Mouse (Mus musculus) forebrain, embryonic 15.5 days (tissue): ENCODE data around the gene Tjp3. TPM values are rescaled to one million over a fixed set of nuclear protein-coding genes. Genes with fewer than 3 reads are reported as not detected.

Source experiments
- ATAC-seq: fragments of 200-750 bp; cut with Nextera tagmentation; replicated peaks from 2 replicates; pipeline ENCODE4 v1.8.0; 2017; ENCODE audit warnings: mild to moderate bottlenecking, moderate TSS enrichment, moderate library complexity
- H3K27ac ChIP-seq: fragments of 300-500 bp; sonication (generic); replicated peaks from 2 replicates; pipeline ENCODE4 v1.5.1; 2015; ENCODE audit warnings: mild to moderate bottlenecking, inconsistent platforms
- H3K27me3 ChIP-seq: fragments of 300-500 bp; sonication (generic); 2 replicates; pipeline ENCODE4 v1.6.1; 2015; ENCODE audit warnings: inconsistent platforms
- H3K36me3 ChIP-seq: fragments of 300-500 bp; sonication (generic); 2 replicates; pipeline ENCODE4 v1.6.1; 2015; ENCODE audit warnings: mild to moderate bottlenecking, inconsistent platforms
- H3K4me1 ChIP-seq: fragments of 300-500 bp; sonication (generic); 2 replicates; pipeline ENCODE4 v1.6.1; 2015; ENCODE audit warnings: inconsistent platforms
- H3K4me2 ChIP-seq: fragments of 300-500 bp; sonication (generic); replicated peaks from 2 replicates; pipeline ENCODE4 v1.6.1; 2015; ENCODE audit warnings: mild to moderate bottlenecking, inconsistent platforms
- H3K4me3 ChIP-seq: fragments of 300-500 bp; sonication (generic); 2 replicates; pipeline ENCODE4 v1.5.1; 2015; ENCODE audit warnings: mild to moderate bottlenecking, inconsistent platforms
- H3K9ac ChIP-seq: fragments of 300-500 bp; sonication (generic); replicated peaks from 2 replicates; pipeline ENCODE4 v1.6.1; 2015; ENCODE audit warnings: mild to moderate bottlenecking, inconsistent platforms
- H3K9me3 ChIP-seq: fragments of 300-500 bp; sonication (generic); 2 replicates; pipeline ENCODE4 v1.6.1; 2016; ENCODE audit warnings: inconsistent platforms
- WGBS: fragments of 180-500 bp; shearing (Covaris S2); methylation state at CpG from one replicate; pipeline ENCODE4 v1.1.7; 2015; ENCODE audit warnings: mixed read lengths; 5-methylcytosine and 5-hydroxymethylcytosine counted together
- polyA plus RNA-seq: library from polyadenylated mRNA; unstranded; fragments of >200 nt; fragmentation: Nextera tagmentation; extraction: Ambion mirVana; gene quantifications from 2 replicates; pipeline ENCODE4 v1.2.1, GENCODE M21; 2015

The Tjp3 gene
- polyA plus RNA-seq = 8.5 and 9.0 TPM in 2 replicates

DNA sequence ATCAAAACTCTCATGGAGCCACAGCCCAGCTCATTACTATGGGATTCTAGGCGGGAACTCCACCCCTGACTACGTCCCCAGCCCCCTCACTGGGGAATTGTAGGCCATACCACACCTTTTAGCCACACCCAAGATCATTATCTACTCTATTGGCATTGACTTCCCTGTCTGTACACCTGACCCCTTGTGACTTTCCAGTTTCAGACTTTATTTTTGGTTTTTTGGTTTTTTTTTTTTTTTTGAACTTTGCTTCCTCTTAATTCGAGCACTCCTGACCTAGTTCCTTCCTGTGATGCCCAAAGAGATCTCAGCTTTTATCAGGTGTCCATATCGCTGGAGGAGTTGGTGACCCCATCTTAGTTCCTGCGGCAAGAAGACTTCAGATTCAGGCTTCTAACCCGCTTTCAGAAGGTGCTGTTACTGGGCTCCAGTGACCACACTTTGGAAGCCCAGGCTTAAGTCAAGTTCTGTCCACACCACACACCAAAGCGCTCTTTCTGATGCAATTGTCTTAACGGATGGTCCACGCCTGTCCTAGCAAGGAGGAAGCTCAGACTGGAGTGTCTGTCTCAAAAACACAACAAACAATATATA lies at the start of gene Tjp3:
Gene Tjp3 (minus strand): TSS at position 71 of the 594 bp plus-strand sequence.
- Histone ChIP-seq H3K36me3 (no peaks in the 10 kb centered on the region), H3K9me3 (no peaks in the 10 kb centered on the region), H3K27me3 (no peaks in the 10 kb centered on the region; the same call in 1 of the 2 replicates), H3K9ac (no peak within 1 kb of the TSS), H3K27ac (no peak within 1 kb of the TSS), H3K4me3 (peak within 1 kb of the TSS; percentile 97), H3K4me2 (peak within 1 kb of the TSS; percentile 74; the same call in 1 of the 2 replicates), H3K4me1 (peaks cover 45% of the 10 kb centered on the region)
- no peak for ATAC-seq
- WGBS = 77% methylated on average over 9 of the region's 9 CpGs

DNA sequence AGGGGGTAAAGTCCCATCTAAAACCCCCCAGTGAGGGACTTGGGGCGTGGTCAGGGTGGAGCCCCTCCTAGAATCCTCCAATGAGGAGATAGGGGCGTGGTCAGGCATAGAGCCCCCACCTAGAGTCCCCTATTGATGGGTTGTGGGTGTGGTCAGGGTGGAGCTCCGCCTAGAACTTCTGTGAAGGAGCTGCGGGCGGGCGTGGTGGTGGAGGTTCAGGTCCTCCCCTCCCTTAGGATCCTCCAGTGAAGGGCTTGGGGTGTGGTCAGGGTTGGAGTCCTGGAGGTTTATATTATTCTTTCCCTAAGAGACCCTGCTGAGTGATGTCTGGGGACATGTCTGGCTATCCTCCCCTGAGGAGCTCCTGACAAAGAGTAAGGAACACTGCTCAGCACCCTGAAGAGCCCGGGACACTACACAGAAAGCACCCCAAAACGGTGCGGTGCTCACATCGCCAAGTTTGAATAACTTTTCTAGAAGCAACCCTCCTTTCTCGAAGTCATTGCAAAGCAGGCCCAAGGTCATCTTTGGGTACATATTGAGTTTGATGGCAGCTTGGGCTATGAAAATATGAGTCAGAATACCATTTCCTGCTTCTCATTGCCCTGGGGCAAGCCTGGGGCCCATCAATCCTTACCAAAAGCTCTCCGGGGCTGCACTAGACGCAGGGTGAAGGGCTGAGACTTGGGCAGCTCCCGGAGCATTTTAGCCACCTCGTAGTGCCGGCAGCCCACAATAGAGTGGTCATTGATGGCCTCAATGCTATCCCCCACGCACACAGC lies 49.4 kb upstream of the Tjp3 start:
- 39% methylated on average over 17 of the region's 17 CpGs for WGBS
- H3K27me3 ChIP-seq = peaks cover 52% of the 10 kb centered on the region
- ATAC-seq = no peak

DNA sequence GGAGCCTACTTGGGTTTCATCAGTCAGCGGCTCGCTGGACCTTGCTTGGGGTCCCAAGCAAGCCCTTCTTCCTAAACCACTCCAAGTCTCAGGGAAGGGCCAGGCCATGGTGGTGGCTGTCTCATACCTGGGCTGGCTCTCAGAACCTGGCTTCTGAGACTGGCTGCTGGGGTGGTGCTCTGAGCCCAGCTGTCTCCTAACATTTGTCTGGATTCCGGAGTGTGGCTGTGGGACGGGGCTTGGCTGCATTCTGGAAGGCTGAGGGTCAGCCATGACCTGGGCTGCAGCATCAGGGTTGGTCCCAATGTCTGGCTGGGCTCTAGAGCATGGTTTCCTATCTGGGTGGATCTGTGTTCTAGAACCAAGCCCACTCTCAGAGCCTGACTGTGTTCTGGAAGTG lies 45.2 kb upstream of the Tjp3 start:
- Histone ChIP-seq H3K4me2 (no peak overlapping the region), H3K27me3 (peaks cover 32% of the 10 kb centered on the region), H3K9me3 (no peaks in the 10 kb centered on the region), H3K36me3 (no peaks in the 10 kb centered on the region), H3K9ac (no peak overlapping the region), H3K4me3 (no peak overlapping the region), H3K4me1 (peaks cover 7% of the 10 kb centered on the region), H3K27ac (no peak overlapping the region)
- ATAC-seq = no peak
- 95% methylated on average over 4 of the region's 4 CpGs for WGBS

More for the DNA sequence above, 49.4 kb upstream of the Tjp3 start:
- Histone ChIP-seq H3K9me3 (no peaks in the 10 kb centered on the region), H3K9ac (no peak overlapping the region), H3K4me1 (peaks cover 9% of the 10 kb centered on the region), H3K4me3 (no peak overlapping the region), H3K4me2 (no peak overlapping the region), H3K36me3 (no peaks in the 10 kb centered on the region), H3K27ac (no peak overlapping the region)

DNA sequence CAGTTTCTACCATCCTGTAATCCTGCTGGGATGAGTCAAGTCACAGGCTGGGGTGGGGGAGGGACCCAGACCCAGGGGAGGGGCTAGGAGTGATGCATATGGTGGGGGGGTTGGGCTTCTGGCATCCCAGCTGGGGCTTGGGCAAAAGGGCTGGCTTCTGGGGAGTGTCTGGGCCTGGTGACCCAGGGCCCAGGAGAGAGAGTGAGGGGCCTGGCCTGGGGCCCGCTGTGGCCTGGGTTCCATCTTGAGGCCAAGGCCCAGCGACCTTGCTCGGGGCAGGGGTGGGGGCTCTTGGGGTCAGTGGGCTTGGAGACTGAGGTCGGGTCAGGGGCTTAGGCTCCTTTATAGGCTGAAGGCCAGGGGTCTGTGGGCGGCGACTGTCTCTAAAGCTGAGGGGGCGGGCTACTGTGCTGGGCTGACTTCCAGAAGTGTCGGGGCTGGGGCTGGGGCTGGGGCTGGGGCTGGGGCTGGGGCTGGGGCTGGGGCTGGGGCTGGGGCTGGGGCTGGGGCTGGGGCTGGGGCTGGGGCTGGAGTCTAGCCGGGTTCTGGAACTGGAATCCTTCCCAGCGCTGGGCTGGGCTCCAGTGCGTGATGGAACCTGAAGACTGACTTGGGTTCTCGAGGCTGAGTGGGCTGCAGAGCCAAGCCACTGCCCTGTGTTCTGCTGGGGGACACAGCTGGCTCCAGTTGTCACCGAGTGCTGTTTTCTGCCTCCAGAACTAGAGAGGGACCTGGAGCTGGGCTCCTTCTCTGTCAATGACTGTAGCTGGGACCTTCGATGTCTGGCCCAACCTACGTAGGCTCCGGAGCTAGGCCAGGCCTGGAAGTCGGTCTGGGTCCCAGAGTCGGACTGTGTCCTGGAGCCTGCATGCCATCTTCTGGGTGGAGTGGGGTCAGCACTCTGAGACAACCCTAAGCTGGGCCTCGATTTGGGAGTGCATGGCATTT lies 44.3 kb upstream of the Tjp3 start:
- H3K27me3 ChIP-seq = peaks cover 24% of the 10 kb centered on the region
- H3K27ac ChIP-seq = no peak overlapping the region
- peaks cover 7% of the 10 kb centered on the region for H3K4me1 ChIP-seq
- H3K4me3 ChIP-seq = no peak overlapping the region
- H3K36me3 ChIP-seq = no peaks in the 10 kb centered on the region
- H3K9me3 ChIP-seq = no peaks in the 10 kb centered on the region
- WGBS = 41% methylated on average over 19 of the region's 19 CpGs
- no peak overlapping the region for H3K9ac ChIP-seq
- H3K4me2 ChIP-seq = no peak overlapping the region
- no peak for ATAC-seq

DNA sequence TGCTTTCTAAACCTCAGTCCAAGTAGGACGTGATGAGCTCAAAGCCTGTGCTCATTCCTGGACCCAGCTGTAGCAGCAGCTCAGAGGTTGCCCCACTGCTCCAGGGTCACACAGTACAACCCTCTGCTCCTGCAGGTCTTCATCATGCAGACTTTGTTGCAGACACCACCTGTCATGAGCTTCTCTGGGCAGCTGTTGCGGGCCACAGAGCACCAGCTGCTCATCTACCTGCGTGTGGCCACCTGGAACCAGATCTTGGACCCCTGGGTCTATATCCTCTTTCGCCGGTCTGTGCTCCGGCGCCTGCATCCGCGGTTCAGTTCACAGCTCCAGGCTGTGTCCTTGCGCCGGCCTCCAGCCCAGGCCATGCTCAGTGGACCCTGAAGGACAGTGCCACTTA lies 42.9 kb upstream of the Tjp3 start:
- Histone ChIP-seq H3K27me3 (peaks cover 20% of the 10 kb centered on the region), H3K4me3 (no peak overlapping the region), H3K36me3 (no peaks in the 10 kb centered on the region), H3K4me2 (no peak overlapping the region), H3K4me1 (peaks cover 7% of the 10 kb centered on the region), H3K9ac (no peak overlapping the region), H3K27ac (no peak overlapping the region), H3K9me3 (no peaks in the 10 kb centered on the region)
- no peak for ATAC-seq
- 60% methylated on average over 11 of the region's 11 CpGs for WGBS

DNA sequence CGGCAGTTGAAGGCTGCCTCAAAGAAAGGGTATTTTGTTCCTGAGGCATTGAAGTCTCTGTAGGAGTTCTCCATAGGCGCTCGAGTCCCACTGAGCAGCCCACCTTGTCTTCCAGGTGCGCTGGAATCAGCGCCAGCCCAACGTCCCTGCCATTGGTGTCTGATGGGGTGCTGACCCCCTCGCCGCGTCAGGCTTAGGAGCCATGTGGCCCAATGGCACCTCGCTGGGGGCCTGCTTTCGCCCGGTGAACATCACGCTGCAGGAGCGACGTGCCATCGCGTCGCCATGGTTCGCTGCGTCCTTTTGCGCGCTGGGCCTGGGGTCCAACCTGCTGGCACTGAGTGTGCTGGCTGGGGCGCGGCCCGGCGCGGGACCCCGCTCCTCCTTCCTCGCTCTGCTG lies 40.9 kb upstream of the Tjp3 start:
- H3K4me2 ChIP-seq = no peak overlapping the region
- H3K4me1 ChIP-seq = peaks cover 7% of the 10 kb centered on the region
- H3K9me3 ChIP-seq = no peaks in the 10 kb centered on the region
- no peak overlapping the region for H3K9ac ChIP-seq
- WGBS = 27% methylated on average over 29 of the region's 29 CpGs
- H3K27ac ChIP-seq = no peak overlapping the region
- H3K4me3 ChIP-seq = no peak overlapping the region
- peaks cover under 1% of the 10 kb centered on the region; the same call in 1 of the 2 replicates for H3K36me3 ChIP-seq
- no peak for ATAC-seq
- peaks cover 20% of the 10 kb centered on the region for H3K27me3 ChIP-seq

DNA sequence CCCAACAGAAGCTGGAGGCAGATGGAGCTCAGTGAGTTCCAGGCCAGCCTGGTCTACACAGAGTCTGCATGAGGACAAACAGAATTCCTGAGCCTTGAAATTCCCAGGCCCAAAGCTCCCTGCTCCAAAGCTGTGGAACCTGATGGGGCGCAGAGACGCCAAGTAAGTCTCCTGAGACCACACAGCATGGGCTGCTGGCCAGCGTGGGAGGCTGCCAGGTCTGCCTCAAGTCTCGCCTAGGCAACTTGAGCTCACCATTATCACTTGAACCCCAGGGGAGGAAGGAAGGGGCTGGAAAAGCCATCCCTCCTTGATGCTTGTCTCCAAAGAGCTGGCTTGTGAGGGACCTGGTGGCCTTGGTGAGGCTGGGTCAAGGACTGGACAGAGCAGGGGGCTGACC lies 38.6 kb upstream of the Tjp3 start:
- WGBS = 59% methylated on average over 4 of the region's 4 CpGs
- H3K9ac ChIP-seq = no peak overlapping the region
- peaks cover 23% of the 10 kb centered on the region for H3K36me3 ChIP-seq
- H3K4me2 ChIP-seq = no peak overlapping the region
- ATAC-seq = no peak
- no peak overlapping the region for H3K27ac ChIP-seq
- H3K27me3 ChIP-seq = peaks cover 20% of the 10 kb centered on the region
- peaks cover 1% of the 10 kb centered on the region; the same call in 1 of the 2 replicates for H3K4me1 ChIP-seq
- H3K9me3 ChIP-seq = no peaks in the 10 kb centered on the region
- H3K4me3 ChIP-seq = no peak overlapping the region

DNA sequence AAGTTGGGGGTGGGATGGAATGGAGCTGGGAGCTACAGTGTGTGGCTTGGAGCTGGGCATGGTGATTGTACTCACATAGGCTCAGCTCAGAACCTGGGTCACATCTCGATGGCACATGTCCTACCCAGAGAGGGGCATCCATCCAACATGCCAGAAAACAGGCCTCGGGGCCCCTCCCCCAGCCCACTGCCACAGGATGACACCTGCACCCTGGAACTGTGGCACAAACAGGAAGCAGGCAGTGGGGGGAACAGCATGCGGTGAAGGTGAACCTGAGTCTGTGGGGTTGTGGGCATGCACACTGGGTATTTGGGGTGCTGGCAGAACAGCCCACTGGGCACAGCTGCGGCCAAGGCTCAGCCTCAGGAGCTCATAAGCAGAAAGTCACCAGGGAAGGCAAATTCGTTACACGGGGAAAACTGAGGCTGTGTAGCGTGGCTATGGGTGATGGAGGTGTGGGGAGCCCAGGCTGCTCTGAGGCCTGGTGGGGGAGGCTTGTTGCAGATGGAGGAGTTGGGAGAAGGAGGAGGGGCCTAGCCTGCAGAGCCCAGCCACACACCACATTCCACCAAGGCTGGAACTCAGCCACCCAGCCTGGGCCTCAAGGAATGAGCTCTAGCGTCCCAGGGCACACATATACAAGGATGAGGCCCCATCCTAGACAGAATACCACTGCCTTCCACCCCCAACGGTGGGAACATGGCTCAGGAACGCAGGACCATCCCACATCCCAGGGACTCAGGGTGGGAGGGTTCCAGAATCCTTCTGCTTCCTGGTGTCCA lies 38.0 kb upstream of the Tjp3 start:
- Histone ChIP-seq H3K27ac (no peak overlapping the region), H3K4me2 (no peak overlapping the region), H3K4me3 (no peak overlapping the region), H3K27me3 (peaks cover 20% of the 10 kb centered on the region), H3K4me1 (no peaks in the 10 kb centered on the region), H3K36me3 (peaks cover 30% of the 10 kb centered on the region), H3K9me3 (no peaks in the 10 kb centered on the region), H3K9ac (no peak overlapping the region)
- no peak for ATAC-seq
- WGBS = 77% methylated on average over 10 of the region's 10 CpGs

DNA sequence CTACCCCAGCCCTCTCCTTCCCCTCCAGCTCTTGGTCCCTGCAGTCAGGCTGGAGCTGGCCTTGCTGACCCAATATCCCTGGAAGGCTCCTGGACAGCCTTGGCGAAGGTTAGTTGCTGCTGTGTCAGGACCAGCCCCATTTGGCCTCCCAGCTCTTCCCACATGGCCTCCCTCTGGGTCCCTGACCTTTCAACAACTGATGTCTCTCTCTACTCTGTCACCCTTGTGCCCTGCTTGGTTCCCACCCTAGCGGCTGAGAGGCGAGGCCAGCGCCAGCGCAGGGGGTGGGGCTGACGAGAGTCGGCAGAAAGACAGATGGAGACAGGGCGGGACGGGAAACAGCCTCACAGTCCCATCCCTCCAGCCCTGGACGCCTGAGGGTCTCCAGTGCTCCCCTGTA lies 37.0 kb upstream of the Tjp3 start, which contains the start of gene Tbxa2r:
Gene Tbxa2r (plus strand): TSS at position 346 of the 400 bp plus-strand sequence.
- Histone ChIP-seq H3K36me3 (peaks cover 40% of the 10 kb centered on the region), H3K27me3 (peaks cover 19% of the 10 kb centered on the region), H3K9ac (no peak within 1 kb of the TSS), H3K4me3 (no peak within 1 kb of the TSS), H3K4me2 (no peak within 1 kb of the TSS), H3K27ac (0 out of 2 replicates have a peak within 1 kb of the TSS, but pooled peaks have one; percentile 8), H3K9me3 (no peaks in the 10 kb centered on the region), H3K4me1 (no peaks in the 10 kb centered on the region)
- WGBS = 24% methylated on average over 10 of the region's 10 CpGs
- ATAC-seq = no peak

DNA sequence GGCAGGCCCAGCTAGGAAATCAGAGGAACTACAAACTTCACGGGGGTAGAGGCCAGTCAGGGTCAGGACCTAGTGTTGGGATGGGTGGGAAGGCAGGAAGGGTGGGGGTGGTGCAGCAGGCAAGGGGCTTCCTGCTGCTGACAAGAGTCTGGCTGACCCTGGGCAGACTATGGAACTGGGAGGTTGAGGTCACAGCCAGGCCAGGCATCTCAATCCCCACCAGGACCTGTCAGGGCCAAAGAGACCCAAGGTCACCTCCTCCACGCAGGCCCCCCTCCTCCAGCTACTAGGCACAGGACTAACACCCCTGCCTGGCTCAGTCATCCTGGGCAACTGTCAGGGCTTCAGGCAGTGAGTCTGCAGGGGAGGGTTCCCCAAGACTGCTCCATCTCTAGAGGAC lies 36.6 kb upstream of the Tjp3 start:
- Histone ChIP-seq H3K4me2 (no peak overlapping the region), H3K9ac (no peak overlapping the region), H3K4me1 (no peaks in the 10 kb centered on the region), H3K36me3 (peaks cover 44% of the 10 kb centered on the region), H3K27ac (no peak overlapping the region), H3K27me3 (peaks cover 14% of the 10 kb centered on the region), H3K9me3 (no peaks in the 10 kb centered on the region), H3K4me3 (no peak overlapping the region)
- no peak for ATAC-seq
- 56% methylated on average over 2 of the region's 2 CpGs for WGBS

DNA sequence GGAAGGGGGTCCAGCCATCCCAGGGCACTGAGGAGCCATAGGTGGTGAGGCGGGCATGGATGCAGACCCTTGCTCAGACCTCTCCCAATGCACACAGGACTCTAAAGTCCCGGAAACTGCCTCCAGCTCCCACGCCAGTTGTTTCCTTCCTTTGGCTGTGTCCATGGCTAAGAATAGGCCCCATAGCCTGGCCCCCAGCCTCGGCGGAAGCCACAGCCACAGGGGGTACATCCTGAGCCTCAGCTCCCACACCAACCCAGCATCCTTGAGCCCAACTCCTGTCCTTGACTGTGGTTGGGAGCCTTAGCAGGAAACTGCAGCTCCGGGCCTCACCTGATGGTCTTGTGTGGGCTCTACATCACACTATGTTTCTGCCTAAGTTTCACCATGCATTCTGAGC lies 35.5 kb upstream of the Tjp3 start:
- no peak overlapping the region for H3K27ac ChIP-seq
- H3K4me3 ChIP-seq = no peak overlapping the region
- peaks cover 3% of the 10 kb centered on the region; the same call in 1 of the 2 replicates for H3K27me3 ChIP-seq
- no peaks in the 10 kb centered on the region for H3K9me3 ChIP-seq
- peaks cover 50% of the 10 kb centered on the region for H3K36me3 ChIP-seq
- ATAC-seq = no peak
- H3K9ac ChIP-seq = no peak overlapping the region
- H3K4me1 ChIP-seq = peaks cover 7% of the 10 kb centered on the region
- H3K4me2 ChIP-seq = no peak overlapping the region
- WGBS = 83% methylated on average over 6 of the region's 6 CpGs
